Mouse (Mus musculus): ENCODE data around the gene Olfr427. TPM values are rescaled to one million over a fixed set of nuclear protein-coding genes. Genes with fewer than 3 reads are reported as not detected.

Gene Olfr427
- polyA plus RNA-seq, 1 experiment from 2014 or later: not detected

DNA sequence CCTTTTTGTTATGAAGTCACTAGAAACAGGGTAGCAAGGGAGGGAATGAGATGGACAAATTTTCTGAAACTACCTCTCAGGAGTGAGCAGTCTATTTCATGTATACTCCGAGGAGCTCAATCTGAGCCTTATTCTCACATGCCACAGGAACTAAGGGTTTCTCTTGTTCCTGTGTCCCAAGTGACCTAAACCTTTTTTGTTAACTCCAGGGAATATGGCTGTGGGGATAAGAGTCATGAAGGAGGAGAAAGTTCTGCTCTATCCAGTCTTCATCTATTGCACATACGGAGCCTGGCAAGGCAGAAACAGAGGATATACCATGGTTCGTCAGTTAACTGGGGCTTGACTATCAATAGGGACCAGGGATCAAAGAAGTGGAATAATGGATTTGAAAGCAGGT is 30.4 kb upstream of the Olfr427 start, which contains the start of gene Olfr430:
Olfr430 (plus strand) TSS at position 301 of the 400 bp plus-strand sequence.
- DNase-seq (ENCODE audit: low spot score) (no peak), ATAC-seq (ENCODE audit: insufficient number of reproducible peaks, low FRiP score, low TSS enrichment, low read depth) (no peak)
- no peaks in the 10 kb centered on the region for H3K9me3 ChIP-seq (ENCODE audit: control insufficient read depth, low read length)
- H3K27ac ChIP-seq (replicated peaks; ENCODE audit: low read depth, low read length): no peak within 1 kb of the TSS
- no peak within 1 kb of the TSS for H3K4me2 ChIP-seq (ENCODE audit: low read depth, severe bottlenecking)
- no peak within 1 kb of the TSS for H3K4me3 ChIP-seq (ENCODE audit: low read depth, low read length)
- no peaks in the 10 kb centered on the region for H3K36me3 ChIP-seq (ENCODE audit: control insufficient read depth, insufficient read depth, low read length)
- H3K4me1 ChIP-seq (ENCODE audit: control insufficient read depth, insufficient read depth, low read length): no peaks in the 10 kb centered on the region
- 94% methylated on average over 3 of the region's 3 CpGs for WGBS
- H3K27me3 ChIP-seq (ENCODE audit: control insufficient read depth, insufficient read depth, low read length): no peaks in the 10 kb centered on the region
- no peak within 1 kb of the TSS for H3K9ac ChIP-seq (ENCODE audit: low read length)

DNA sequence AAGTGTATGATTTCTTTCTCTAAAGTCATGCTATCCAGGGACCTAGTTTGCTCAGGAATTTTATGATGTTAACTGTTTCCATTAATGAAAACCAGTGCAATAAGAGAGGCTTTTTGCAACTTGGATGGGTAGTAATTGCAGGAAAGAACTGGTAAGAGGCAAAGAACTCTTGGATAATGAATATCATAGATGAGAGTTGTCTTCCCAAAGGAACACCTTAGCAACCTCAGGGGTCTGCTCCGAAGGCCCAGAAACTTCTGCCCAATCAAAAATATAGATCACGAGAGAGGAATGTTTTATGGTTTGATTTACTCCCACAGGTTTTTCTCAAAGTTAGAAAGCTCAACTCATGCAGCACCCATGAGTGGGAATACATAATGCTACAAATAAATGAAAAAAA is 12.7 kb upstream of the Olfr427 start, which contains the start of gene Olfr429:
Olfr429 (plus strand) TSS at position 301 of the 400 bp plus-strand sequence.
- 91% methylated on average over 2 of the region's 2 CpGs for WGBS
- H3K27me3 ChIP-seq (ENCODE audit: control insufficient read depth, insufficient read depth, low read length): no peaks in the 10 kb centered on the region
- H3K4me2 ChIP-seq (ENCODE audit: low read depth, severe bottlenecking): no peak within 1 kb of the TSS
- H3K27ac ChIP-seq (replicated peaks; ENCODE audit: low read depth, low read length): no peak within 1 kb of the TSS
- ATAC-seq (ENCODE audit: insufficient number of reproducible peaks, low FRiP score, low TSS enrichment, low read depth) (no peak), DNase-seq (ENCODE audit: low spot score) (no peak)
- H3K4me3 ChIP-seq (ENCODE audit: low read depth, low read length): no peak within 1 kb of the TSS
- no peaks in the 10 kb centered on the region for H3K4me1 ChIP-seq (ENCODE audit: control insufficient read depth, insufficient read depth, low read length)
- no peak within 1 kb of the TSS for H3K9ac ChIP-seq (ENCODE audit: low read length)
- H3K36me3 ChIP-seq (ENCODE audit: control insufficient read depth, insufficient read depth, low read length): no peaks in the 10 kb centered on the region
- H3K9me3 ChIP-seq (ENCODE audit: control insufficient read depth, low read length): no peaks in the 10 kb centered on the region

DNA sequence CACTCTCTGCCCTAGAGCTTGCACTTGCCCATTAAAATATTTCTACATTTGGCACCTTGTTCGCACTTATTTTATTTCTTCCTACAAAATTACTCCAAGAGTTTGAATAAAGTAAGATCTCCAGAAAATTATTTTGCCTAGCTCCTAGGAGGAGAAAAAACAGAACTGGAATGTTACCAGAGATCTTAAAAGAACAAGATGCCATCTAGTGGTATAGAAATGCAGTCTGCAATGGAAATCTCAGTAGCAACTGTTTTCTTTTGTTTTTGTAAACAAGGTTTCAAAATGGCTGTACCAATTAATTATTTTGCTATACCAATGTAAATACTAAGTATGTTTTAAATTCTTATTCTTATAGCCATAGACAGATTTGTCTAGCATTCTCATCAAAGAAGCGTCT is 7.0 kb downstream of the Olfr427 start:
- no peaks in the 10 kb centered on the region for H3K36me3 ChIP-seq (ENCODE audit: control insufficient read depth, insufficient read depth, low read length)
- WGBS: 53% methylated on average over 2 of the region's 2 CpGs

DNA sequence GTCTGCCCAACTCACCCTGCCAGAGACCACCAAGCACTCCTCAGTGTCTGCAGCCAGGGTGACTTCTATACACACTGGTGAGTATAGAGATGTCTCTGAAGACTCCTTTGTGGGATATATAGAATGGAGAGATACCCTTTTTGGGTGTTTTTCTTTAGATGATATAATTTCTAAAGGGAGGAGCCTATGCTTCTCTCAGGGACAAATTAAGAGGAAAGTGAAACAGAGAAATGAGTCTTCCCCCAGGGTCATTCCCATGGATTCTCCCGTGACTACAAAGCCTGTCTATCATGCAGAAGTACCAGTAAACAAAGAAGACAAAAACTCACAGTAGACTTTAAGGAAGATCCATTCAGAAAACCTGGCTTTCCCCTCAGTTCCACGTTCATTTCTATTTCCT is 24.4 kb downstream of the Olfr427 start, which contains the start of gene Olfr231:
Olfr231 (minus strand) TSS at position 101 of the 400 bp plus-strand sequence.
- no peak within 1 kb of the TSS for H3K4me2 ChIP-seq (ENCODE audit: low read depth, severe bottlenecking)
- 68% methylated on average over 2 of the region's 2 CpGs for WGBS
- no peaks in the 10 kb centered on the region for H3K4me1 ChIP-seq (ENCODE audit: control insufficient read depth, insufficient read depth, low read length)
- H3K27me3 ChIP-seq (ENCODE audit: control insufficient read depth, insufficient read depth, low read length): no peaks in the 10 kb centered on the region
- H3K27ac ChIP-seq (replicated peaks; ENCODE audit: low read depth, low read length): no peak within 1 kb of the TSS
- DNase-seq (ENCODE audit: low spot score): no peak
- ATAC-seq (ENCODE audit: insufficient number of reproducible peaks, low FRiP score, low TSS enrichment, low read depth): no peak
- H3K9me3 ChIP-seq (ENCODE audit: control insufficient read depth, low read length): no peaks in the 10 kb centered on the region
- H3K9ac ChIP-seq (ENCODE audit: low read length): no peak within 1 kb of the TSS
- no peak within 1 kb of the TSS for H3K4me3 ChIP-seq (ENCODE audit: low read depth, low read length)
- H3K36me3 ChIP-seq (ENCODE audit: control insufficient read depth, insufficient read depth, low read length): no peaks in the 10 kb centered on the region

More for the DNA sequence above, 7.0 kb downstream of the Olfr427 start:
- Histone ChIP-seq H3K27ac (replicated peaks; ENCODE audit: low read depth, low read length) (no peak overlapping the region), H3K9me3 (ENCODE audit: control insufficient read depth, low read length) (no peaks in the 10 kb centered on the region), H3K9ac (ENCODE audit: low read length) (no peak overlapping the region), H3K27me3 (ENCODE audit: control insufficient read depth, insufficient read depth, low read length) (no peaks in the 10 kb centered on the region), H3K4me2 (ENCODE audit: low read depth, severe bottlenecking) (no peak overlapping the region), H3K4me3 (ENCODE audit: low read depth, low read length) (no peak overlapping the region), H3K4me1 (ENCODE audit: control insufficient read depth, insufficient read depth, low read length) (no peaks in the 10 kb centered on the region)
- no peak for ATAC-seq (ENCODE audit: insufficient number of reproducible peaks, low FRiP score, low TSS enrichment, low read depth)
- DNase-seq (ENCODE audit: low spot score): no peak

DNA sequence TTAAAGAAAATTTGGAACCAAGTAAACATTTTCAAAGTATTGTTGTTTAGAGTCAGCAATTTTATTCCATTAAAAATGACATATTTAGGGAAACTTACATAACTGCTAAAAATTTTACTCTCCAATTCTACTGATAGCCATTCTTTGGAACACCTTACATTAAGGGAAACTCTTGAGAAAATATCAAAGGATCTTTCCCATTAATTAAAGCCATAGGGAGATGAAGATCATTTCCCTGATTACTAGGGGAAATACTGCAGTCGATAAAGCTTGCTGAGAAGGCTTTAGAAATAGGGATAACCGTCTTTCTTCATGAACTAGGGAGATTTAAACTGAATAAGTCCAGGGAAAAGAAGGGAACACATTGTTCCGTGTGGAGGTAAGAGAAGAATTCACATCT is 34.5 kb downstream of the Olfr427 start, which contains the start of gene Olfr424:
Olfr424 (plus strand) TSS at position 301 of the 400 bp plus-strand sequence.
- WGBS: 79% methylated on average over 3 of the region's 3 CpGs
- no peaks in the 10 kb centered on the region for H3K27me3 ChIP-seq (ENCODE audit: control insufficient read depth, insufficient read depth, low read length)
- H3K9me3 ChIP-seq (ENCODE audit: control insufficient read depth, low read length): no peaks in the 10 kb centered on the region
- no peaks in the 10 kb centered on the region for H3K36me3 ChIP-seq (ENCODE audit: control insufficient read depth, insufficient read depth, low read length)
- H3K27ac ChIP-seq (replicated peaks; ENCODE audit: low read depth, low read length): no peak within 1 kb of the TSS
- no peaks in the 10 kb centered on the region for H3K4me1 ChIP-seq (ENCODE audit: control insufficient read depth, insufficient read depth, low read length)
- H3K4me3 ChIP-seq (ENCODE audit: low read depth, low read length): no peak within 1 kb of the TSS
- ATAC-seq (ENCODE audit: insufficient number of reproducible peaks, low FRiP score, low TSS enrichment, low read depth): no peak
- no peak for DNase-seq (ENCODE audit: low spot score)
- H3K9ac ChIP-seq (ENCODE audit: low read length): no peak within 1 kb of the TSS
- no peak within 1 kb of the TSS for H3K4me2 ChIP-seq (ENCODE audit: low read depth, severe bottlenecking)

DNA sequence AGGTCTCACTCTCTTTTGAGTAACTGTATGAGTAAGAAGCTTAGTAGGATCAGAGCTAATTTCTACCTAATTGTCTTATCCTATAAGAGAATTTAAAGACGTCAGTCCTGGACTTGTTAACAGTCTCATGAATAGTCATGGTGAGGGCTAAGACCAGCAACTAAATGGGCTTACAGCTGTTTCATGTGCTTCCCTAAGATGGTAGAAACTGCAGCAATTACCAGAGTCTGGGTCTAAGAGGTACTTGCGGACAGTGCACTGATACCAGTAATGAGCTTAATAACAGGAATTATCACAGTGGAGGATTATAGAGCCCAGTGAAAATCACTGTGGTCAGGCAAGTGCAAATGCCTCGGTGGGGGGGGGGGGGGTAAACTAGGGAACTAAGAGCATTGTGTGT is 35.3 kb downstream of the Olfr427 start:
- Histone ChIP-seq H3K27ac (replicated peaks; ENCODE audit: low read depth, low read length) (no peak overlapping the region), H3K4me2 (ENCODE audit: low read depth, severe bottlenecking) (no peak overlapping the region), H3K4me3 (ENCODE audit: low read depth, low read length) (no peak overlapping the region), H3K9me3 (ENCODE audit: control insufficient read depth, low read length) (no peaks in the 10 kb centered on the region), H3K9ac (ENCODE audit: low read length) (no peak overlapping the region), H3K36me3 (ENCODE audit: control insufficient read depth, insufficient read depth, low read length) (no peaks in the 10 kb centered on the region), H3K27me3 (ENCODE audit: control insufficient read depth, insufficient read depth, low read length) (no peaks in the 10 kb centered on the region), H3K4me1 (ENCODE audit: control insufficient read depth, insufficient read depth, low read length) (no peaks in the 10 kb centered on the region)
- 75% methylated on average over 3 of the region's 3 CpGs for WGBS
- ATAC-seq (ENCODE audit: insufficient number of reproducible peaks, low FRiP score, low TSS enrichment, low read depth): no peak
- no peak for DNase-seq (ENCODE audit: low spot score)

DNA sequence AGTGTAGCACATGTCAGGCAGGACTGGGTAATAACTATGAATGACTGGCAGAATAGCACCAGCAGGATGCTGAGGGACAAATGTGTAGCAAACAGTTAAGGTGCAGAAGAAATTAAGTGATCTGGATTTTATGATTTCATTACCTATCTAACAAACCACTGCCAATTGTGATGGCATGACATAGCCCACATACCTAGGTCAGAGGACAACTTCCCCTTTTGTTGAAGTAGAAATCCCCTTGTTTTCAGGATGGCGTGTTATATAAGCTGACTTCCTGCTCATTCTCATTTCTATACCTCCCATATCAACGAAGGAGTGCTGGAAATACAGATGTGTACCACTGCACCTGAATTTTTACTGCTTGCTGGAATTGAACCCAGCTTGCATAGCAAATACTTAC is 44.7 kb downstream of the Olfr427 start:
- H3K4me3 ChIP-seq (ENCODE audit: low read depth, low read length): no peak overlapping the region
- 78% methylated on average over 2 of the region's 2 CpGs for WGBS
- DNase-seq (ENCODE audit: low spot score) (no peak), ATAC-seq (ENCODE audit: insufficient number of reproducible peaks, low FRiP score, low TSS enrichment, low read depth) (no peak)
- no peaks in the 10 kb centered on the region for H3K9me3 ChIP-seq (ENCODE audit: control insufficient read depth, low read length)
- no peak overlapping the region for H3K27ac ChIP-seq (replicated peaks; ENCODE audit: low read depth, low read length)
- H3K27me3 ChIP-seq (ENCODE audit: control insufficient read depth, insufficient read depth, low read length): no peaks in the 10 kb centered on the region
- no peak overlapping the region for H3K4me2 ChIP-seq (ENCODE audit: low read depth, severe bottlenecking)
- no peaks in the 10 kb centered on the region for H3K4me1 ChIP-seq (ENCODE audit: control insufficient read depth, insufficient read depth, low read length)
- no peak overlapping the region for H3K9ac ChIP-seq (ENCODE audit: low read length)
- no peaks in the 10 kb centered on the region for H3K36me3 ChIP-seq (ENCODE audit: control insufficient read depth, insufficient read depth, low read length)

DNA sequence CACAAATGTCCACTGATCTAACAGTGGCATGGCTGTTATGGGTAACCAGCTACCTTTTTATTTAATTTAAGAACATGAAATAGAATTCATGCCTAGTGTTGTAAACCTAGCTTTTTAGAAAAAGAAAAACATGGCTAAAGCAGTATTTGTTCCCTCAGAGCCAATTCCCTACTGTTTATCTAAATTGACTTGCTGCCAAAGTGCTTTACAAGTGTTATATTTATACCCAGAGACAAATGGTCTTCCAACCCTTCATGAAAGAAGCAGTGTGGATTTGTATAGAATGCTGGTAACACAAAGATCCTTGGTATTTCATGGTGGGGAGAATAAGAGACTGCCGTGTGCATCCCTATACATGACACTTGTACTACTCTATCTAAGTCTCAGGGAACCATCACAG is 50.0 kb downstream of the Olfr427 start:
- H3K9ac ChIP-seq (ENCODE audit: low read length): no peak overlapping the region
- no peak for DNase-seq (ENCODE audit: low spot score)

DNA sequence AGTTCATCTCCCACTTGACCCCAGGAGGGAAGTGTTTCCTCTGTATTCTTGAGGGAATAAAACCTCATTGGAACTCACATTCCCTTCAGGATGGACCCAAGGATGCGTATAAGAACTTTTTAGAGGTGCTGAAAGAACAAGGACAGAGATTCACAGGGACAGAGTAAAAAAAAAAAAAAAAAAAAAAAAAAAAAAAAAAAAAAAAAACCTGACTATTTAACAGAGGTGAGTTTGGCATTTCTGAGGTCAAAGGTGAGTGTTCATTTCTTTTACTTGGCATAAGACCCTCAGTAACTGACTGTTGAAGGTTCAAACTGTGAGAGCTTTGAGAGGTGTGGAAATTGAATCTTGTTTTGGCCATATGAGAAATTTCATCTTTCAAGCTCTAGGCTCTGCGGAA is 52.6 kb downstream of the Olfr427 start:
- 92% methylated on average over 2 of the region's 2 CpGs for WGBS
- no peak for ATAC-seq (ENCODE audit: insufficient number of reproducible peaks, low FRiP score, low TSS enrichment, low read depth)
- no peak for DNase-seq (ENCODE audit: low spot score)

More for the DNA sequence above, 50.0 kb downstream of the Olfr427 start:
- Histone ChIP-seq H3K27me3 (ENCODE audit: control insufficient read depth, insufficient read depth, low read length) (no peaks in the 10 kb centered on the region), H3K36me3 (ENCODE audit: control insufficient read depth, insufficient read depth, low read length) (no peaks in the 10 kb centered on the region), H3K27ac (replicated peaks; ENCODE audit: low read depth, low read length) (no peak overlapping the region), H3K4me1 (ENCODE audit: control insufficient read depth, insufficient read depth, low read length) (no peaks in the 10 kb centered on the region), H3K9me3 (ENCODE audit: control insufficient read depth, low read length) (no peaks in the 10 kb centered on the region), H3K4me3 (ENCODE audit: low read depth, low read length) (no peak overlapping the region), H3K4me2 (ENCODE audit: low read depth, severe bottlenecking) (no peak overlapping the region)
- ATAC-seq (ENCODE audit: insufficient number of reproducible peaks, low FRiP score, low TSS enrichment, low read depth): no peak
- 93% methylated on average over 1 of the region's 1 CpGs for WGBS

More for the DNA sequence above, 52.6 kb downstream of the Olfr427 start:
- no peaks in the 10 kb centered on the region for H3K4me1 ChIP-seq (ENCODE audit: control insufficient read depth, insufficient read depth, low read length)
- no peak overlapping the region for H3K4me2 ChIP-seq (ENCODE audit: low read depth, severe bottlenecking)
- no peak overlapping the region for H3K9ac ChIP-seq (ENCODE audit: low read length)
- no peaks in the 10 kb centered on the region for H3K9me3 ChIP-seq (ENCODE audit: control insufficient read depth, low read length)
- no peak overlapping the region for H3K4me3 ChIP-seq (ENCODE audit: low read depth, low read length)
- no peak overlapping the region for H3K27ac ChIP-seq (replicated peaks; ENCODE audit: low read depth, low read length)
- no peaks in the 10 kb centered on the region for H3K36me3 ChIP-seq (ENCODE audit: control insufficient read depth, insufficient read depth, low read length)
- H3K27me3 ChIP-seq (ENCODE audit: control insufficient read depth, insufficient read depth, low read length): no peaks in the 10 kb centered on the region
